Comparison of ENCODE assay signal across 29 mouse cellular contexts in the genomic region with DNA sequence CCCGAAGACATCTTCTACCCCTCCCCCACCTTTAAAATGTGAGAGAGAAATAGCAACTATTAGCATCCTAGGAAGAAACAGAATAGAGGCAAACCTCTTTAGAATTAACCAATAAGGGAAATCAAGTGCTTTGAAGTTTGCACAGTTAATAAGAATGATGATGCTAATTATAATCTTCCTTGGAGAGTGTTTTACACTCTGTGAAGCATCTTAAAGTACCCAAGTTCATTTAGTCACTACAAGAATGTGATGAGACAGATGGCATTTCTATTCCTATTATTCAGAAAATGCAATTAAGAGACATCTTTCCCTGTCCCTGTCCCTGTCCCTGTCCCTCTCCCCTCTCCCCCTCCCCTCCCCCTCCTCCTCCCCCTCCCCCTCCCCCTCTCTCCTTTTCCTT.
DNase-seq lines count a peak whose midpoint lies in the region; ATAC-seq and TF ChIP-seq lines count a peak whose summit lies in the region.
"Had no signal": no experiment of that assay in that cellular context is flagged by ENCODE, and none has a peak within 500 bp of the region (broad histone marks: within the 10 kb centered on the region; RNA-seq: fewer than 3 reads in every experiment).

No protein-coding gene starts in this region.

- no peaks in the 10 kb centered on the region for H3K27me3 ChIP-seq in forebrain, embryonic 13.5 days
- H3K27me3 ChIP-seq in forebrain, embryonic 11.5 days (ENCODE audit: control insufficient read depth, insufficient read depth, low read length), result no peaks in the 10 kb centered on the region
- no peaks in the 10 kb centered on the region for H3K27me3 ChIP-seq in hindbrain, embryonic 15.5 days
- no peaks in the 10 kb centered on the region for H3K27me3 ChIP-seq in hindbrain, embryonic 10.5 days (ENCODE audit: insufficient read depth, poor library complexity, severe bottlenecking)
- H3K27me3 ChIP-seq in midbrain, postnatal 0 days (ENCODE audit: insufficient read depth, low read length), result no peaks in the 10 kb centered on the region
- H3K27me3 ChIP-seq: CH12.LX; limb, embryonic 15.5 days; liver, embryonic 13.5 days had no signal

- H3K9me3 ChIP-seq in forebrain, embryonic 13.5 days (replicated peaks), result no peaks in the 10 kb centered on the region
- H3K9me3 ChIP-seq in forebrain, embryonic 11.5 days (ENCODE audit: control insufficient read depth, low read length), result no peaks in the 10 kb centered on the region
- H3K9me3 ChIP-seq in hindbrain, embryonic 15.5 days, result no peaks in the 10 kb centered on the region
- H3K9me3 ChIP-seq in hindbrain, embryonic 10.5 days, result no peaks in the 10 kb centered on the region
- H3K9me3 ChIP-seq in midbrain, postnatal 0 days (ENCODE audit: low read length), result no peaks in the 10 kb centered on the region
- H3K9me3 ChIP-seq: limb, embryonic 10.5 days; limb, embryonic 15.5 days; liver, embryonic 13.5 days; megakaryocyte, embryonic 14.5 days had no signal

- no peak for TF ChIP-seq CTCF in brain, embryonic 14.5 days (IDR thresholded peaks at IDR 0.05; ENCODE audit: borderline replicate concordance, extremely low read depth, insufficient read depth, insufficient read length)
- TF ChIP-seq CTCF in midbrain, postnatal 0 days (IDR thresholded peaks at IDR 0.05), result no peak

- peak; percentile 41; the same call in 1 of the 2 replicates for ATAC-seq in forebrain, embryonic 13.5 days
- ATAC-seq in forebrain, embryonic 11.5 days (replicated peaks; ENCODE audit: low FRiP score), result no peak
- peak; percentile 84 for ATAC-seq in hindbrain, embryonic 15.5 days (ENCODE audit: low FRiP score, low read depth)
- ATAC-seq in midbrain, postnatal 0 days (ENCODE audit: low FRiP score), result no peak
- ATAC-seq: activated CD4-positive, CD25-positive, alpha-beta regulatory T cell, adult 4 months; intestine, embryonic 16.5 days; lung, postnatal 0 days had no signal

- no peak overlapping the region for H3K4me2 ChIP-seq in forebrain, embryonic 13.5 days
- H3K4me2 ChIP-seq in forebrain, embryonic 11.5 days (ENCODE audit: low read depth, low read length, severe bottlenecking), result no peak overlapping the region
- H3K4me2 ChIP-seq in hindbrain, embryonic 15.5 days, result no peak overlapping the region
- no peak overlapping the region for H3K4me2 ChIP-seq in midbrain, postnatal 0 days (ENCODE audit: low read depth, low read length, poor library complexity, severe bottlenecking)
- H3K4me2 ChIP-seq: limb, embryonic 15.5 days; liver, embryonic 13.5 days had no signal

- WGBS in forebrain, embryonic 13.5 days, result 59% methylated on average over 1 of the region's 1 CpGs
- 70% methylated on average over 1 of the region's 1 CpGs for WGBS in forebrain, embryonic 11.5 days
- WGBS in hindbrain, embryonic 15.5 days, result 66% methylated on average over 1 of the region's 1 CpGs
- 80% methylated on average over 1 of the region's 1 CpGs for WGBS in hindbrain, embryonic 10.5 days
- 59% methylated on average over 1 of the region's 1 CpGs for WGBS in midbrain, postnatal 0 days

- TF ChIP-seq POLR2A in brain, embryonic 14.5 days (IDR thresholded peaks at IDR 0.05; ENCODE audit: borderline replicate concordance, extremely low read depth, insufficient read depth, insufficient read length, poor library complexity, severe bottlenecking), result no peak

- DNase-seq in forebrain, embryonic 11.5 days (ENCODE audit: low spot score), result no peak
- DNase-seq in hindbrain, embryonic 10.5 days (ENCODE audit: low spot score), result no peak
- DNase-seq in brain, embryonic 14.5 days (ENCODE audit: low read depth), result peak; percentile 23
- peak; percentile 30 for DNase-seq in midbrain, postnatal 0 days (ENCODE audit: low spot score)
- no peak for DNase-seq in layer of hippocampus, postnatal 25 days (ENCODE audit: extremely low spot score in 1 of 2, low spot score in 1 of 2)
- DNase-seq in adrenal gland, postnatal 36 days, result no peak
- DNase-seq: adrenal gland, adult 2 months; cerebellum, adult 11 months; cerebellum, adult 9-10 months; cerebellum, postnatal 36 days; gastrocnemius, postnatal 10 days; heart, postnatal 14 days; kidney, adult 8-10 months; kidney, postnatal 10 days; liver, embryonic 13.5 days; lung, postnatal 4 days; right cerebral cortex, postnatal 4 days; thymus, adult 18-20 months; thymus, postnatal 25 days had no signal

- no peak overlapping the region for H3K27ac ChIP-seq in forebrain, embryonic 13.5 days
- H3K27ac ChIP-seq in forebrain, embryonic 11.5 days (ENCODE audit: low read depth, low read length), result no peak overlapping the region
- no peak overlapping the region for H3K27ac ChIP-seq in hindbrain, embryonic 15.5 days (replicated peaks)
- H3K27ac ChIP-seq in hindbrain, embryonic 10.5 days, result no peak overlapping the region
- no peak overlapping the region for H3K27ac ChIP-seq in midbrain, postnatal 0 days (ENCODE audit: low read depth, low read length)
- H3K27ac ChIP-seq: limb, embryonic 10.5 days; limb, embryonic 15.5 days; liver, embryonic 13.5 days; stomach, postnatal 0 days had no signal

- no peak overlapping the region for H3K4me3 ChIP-seq in forebrain, embryonic 13.5 days
- H3K4me3 ChIP-seq in forebrain, embryonic 11.5 days (ENCODE audit: low read depth, low read length), result no peak overlapping the region
- no peak overlapping the region for H3K4me3 ChIP-seq in hindbrain, embryonic 15.5 days
- no peak overlapping the region for H3K4me3 ChIP-seq in hindbrain, embryonic 10.5 days
- H3K4me3 ChIP-seq in midbrain, postnatal 0 days (ENCODE audit: low read depth, low read length), result no peak overlapping the region
- H3K4me3 ChIP-seq: limb, embryonic 10.5 days; limb, embryonic 15.5 days; liver, embryonic 13.5 days; megakaryocyte, embryonic 14.5 days had no signal

- H3K36me3 ChIP-seq in forebrain, embryonic 13.5 days (ENCODE audit: poor library complexity, severe bottlenecking), result no peaks in the 10 kb centered on the region
- no peaks in the 10 kb centered on the region for H3K36me3 ChIP-seq in forebrain, embryonic 11.5 days (ENCODE audit: control insufficient read depth, insufficient read depth, low read length)
- no peaks in the 10 kb centered on the region for H3K36me3 ChIP-seq in hindbrain, embryonic 15.5 days
- H3K36me3 ChIP-seq in hindbrain, embryonic 10.5 days, result no peaks in the 10 kb centered on the region
- H3K36me3 ChIP-seq in midbrain, postnatal 0 days (ENCODE audit: insufficient read depth, low read length), result no peaks in the 10 kb centered on the region
- H3K36me3 ChIP-seq: limb, embryonic 10.5 days; limb, embryonic 15.5 days; liver, embryonic 13.5 days had no signal

- no peaks in the 10 kb centered on the region for H3K4me1 ChIP-seq in forebrain, embryonic 13.5 days
- no peaks in the 10 kb centered on the region for H3K4me1 ChIP-seq in forebrain, embryonic 11.5 days (replicated peaks; ENCODE audit: control insufficient read depth, insufficient read depth, low read length)
- no peaks in the 10 kb centered on the region for H3K4me1 ChIP-seq in hindbrain, embryonic 15.5 days (replicated peaks)
- no peaks in the 10 kb centered on the region for H3K4me1 ChIP-seq in hindbrain, embryonic 10.5 days (replicated peaks)
- no peaks in the 10 kb centered on the region for H3K4me1 ChIP-seq in midbrain, postnatal 0 days (ENCODE audit: insufficient read depth, low read length)
- H3K4me1 ChIP-seq: limb, embryonic 10.5 days; limb, embryonic 15.5 days; liver, embryonic 13.5 days; megakaryocyte, embryonic 14.5 days had no signal

- H3K9ac ChIP-seq in forebrain, embryonic 13.5 days, result no peak overlapping the region
- H3K9ac ChIP-seq in forebrain, embryonic 11.5 days (ENCODE audit: low read length), result no peak overlapping the region
- no peak overlapping the region for H3K9ac ChIP-seq in hindbrain, embryonic 15.5 days
- no peak overlapping the region for H3K9ac ChIP-seq in midbrain, postnatal 0 days (replicated peaks; ENCODE audit: low read length, poor library complexity, severe bottlenecking)
- H3K9ac ChIP-seq: limb, embryonic 15.5 days; liver, embryonic 13.5 days had no signal

Comparison
In these comparisons a context has a peak if more than half of its experiments do, and no peak if none do; other contexts are left out.
1. ATAC-seq: peak in forebrain, embryonic 13.5 days (single experiment) and hindbrain, embryonic 15.5 days (single experiment); none in forebrain, embryonic 11.5 days (single experiment) and midbrain, postnatal 0 days (single experiment).
2. DNase-seq: peak in brain, embryonic 14.5 days (single experiment) and midbrain, postnatal 0 days (single experiment); none in forebrain, embryonic 11.5 days (single experiment), hindbrain, embryonic 10.5 days (single experiment), layer of hippocampus, postnatal 25 days (0 of 2) and adrenal gland, postnatal 36 days (0 of 2).